Mouse (Mus musculus) urinary bladder, postnatal 14 days (tissue): ENCODE data around the gene Gm11595.
"Not testable (repeated sequence)": the region's sequence is repeated elsewhere in the genome, so short reads cannot be mapped to it uniquely, and the experiment has no call there.

Experiments
- DNase-seq: peaks from one replicate; pipeline ENCODE4 v3.0.0; 2021; ENCODE audit warnings: low spot score

Gene Gm11595

GRCm38 (mm10) chr11:99772813-99773212, at the start of gene Gm11595:
Gene Gm11595 (minus strand): TSS chr11:99772913.
- DNase-seq: not testable (repeated sequence)

DNA sequence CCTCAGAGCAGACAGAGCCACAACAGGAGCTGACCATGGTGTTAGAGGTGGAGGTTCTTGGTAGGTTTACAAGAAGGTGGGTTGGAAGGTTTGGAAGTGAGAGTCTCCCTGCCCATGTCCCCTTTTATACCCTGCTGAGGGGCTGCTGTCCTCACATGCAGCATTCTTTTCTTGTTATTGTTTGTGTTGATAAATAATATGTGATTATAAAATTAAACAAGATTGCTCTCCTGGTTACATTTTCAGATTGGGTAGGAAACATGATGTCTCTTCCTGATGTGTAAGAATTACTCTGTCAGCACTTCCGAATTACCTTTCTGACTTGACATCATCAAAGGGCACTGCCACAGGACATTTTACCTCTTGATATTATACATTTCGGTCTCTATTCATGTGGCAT, 42.9 kb upstream of the Gm11595 start, which contains the start of gene Gm11564:
TSS of gene Gm11564 (minus strand) at position 101 of the 400 bp plus-strand sequence.
- not testable (repeated sequence) for DNase-seq

DNA sequence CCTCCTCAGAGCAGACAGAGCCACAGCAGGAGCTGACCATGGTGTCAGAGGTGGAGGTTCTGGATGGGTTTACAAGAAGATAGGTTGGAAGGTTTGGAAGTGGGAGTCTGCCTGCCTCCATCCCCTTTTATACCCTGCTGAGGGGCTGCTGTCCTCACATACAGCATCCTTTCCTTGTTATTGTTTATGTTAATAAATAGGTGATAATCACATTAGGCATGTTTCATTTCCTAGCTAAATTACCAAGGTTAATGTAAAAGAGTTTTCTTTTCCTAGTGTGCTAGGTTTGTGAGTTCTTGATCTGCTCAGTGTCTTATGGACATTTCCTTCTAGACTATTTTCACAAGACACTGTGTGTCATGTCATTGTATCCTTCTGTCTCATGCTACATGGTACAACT, 37.1 kb upstream of the Gm11595 start, which contains the start of gene Krtap4-13:
TSS of gene Krtap4-13 (minus strand) at position 101 of the 400 bp plus-strand sequence.
- DNase-seq: not testable (repeated sequence)

DNA sequence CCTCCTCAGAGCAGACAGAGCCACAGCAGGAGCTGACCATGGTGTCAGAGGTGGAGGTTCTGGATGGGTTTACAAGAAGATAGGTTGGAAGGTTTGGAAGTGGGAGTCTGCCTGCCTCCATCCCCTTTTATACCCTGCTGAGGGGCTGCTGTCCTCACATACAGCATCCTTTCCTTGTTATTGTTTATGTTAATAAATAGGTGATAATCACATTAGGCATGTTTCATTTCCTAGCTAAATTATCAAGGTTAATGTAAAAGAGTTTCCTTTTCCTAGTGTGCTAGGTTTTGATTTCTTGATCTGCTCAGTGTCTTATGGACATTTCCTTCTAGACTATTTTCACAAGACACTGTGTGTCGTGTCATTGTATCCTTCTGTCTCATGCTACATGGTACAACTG, 31.6 kb upstream of the Gm11595 start, which contains the start of gene Gm11554:
TSS of gene Gm11554 (minus strand) at position 101 of the 400 bp plus-strand sequence.
- DNase-seq: not testable (repeated sequence)

DNA sequence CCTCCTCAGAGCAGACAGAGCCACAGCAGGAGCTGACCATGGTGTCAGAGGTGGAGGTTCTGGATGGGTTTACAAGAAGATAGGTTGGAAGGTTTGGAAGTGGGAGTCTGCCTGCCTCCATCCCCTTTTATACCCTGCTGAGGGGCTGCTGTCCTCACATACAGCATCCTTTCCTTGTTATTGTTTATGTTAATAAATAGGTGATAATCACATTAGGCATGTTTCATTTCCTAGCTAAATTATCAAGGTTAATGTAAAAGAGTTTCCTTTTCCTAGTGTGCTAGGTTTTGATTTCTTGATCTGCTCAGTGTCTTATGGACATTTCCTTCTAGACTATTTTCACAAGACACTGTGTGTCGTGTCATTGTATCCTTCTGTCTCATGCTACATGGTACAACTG, 26.1 kb upstream of the Gm11595 start, which contains the start of gene Gm11569:
TSS of gene Gm11569 (minus strand) at position 101 of the 400 bp plus-strand sequence.
- not testable (repeated sequence) for DNase-seq

- DNase-seq: no peak
Observed at GRCm38 (mm10) chr11:99793367-99793766, 20.7 kb upstream of the Gm11595 start, which contains the start of gene Gm11596. Gene Gm11596 (minus strand): TSS chr11:99793467.

DNA sequence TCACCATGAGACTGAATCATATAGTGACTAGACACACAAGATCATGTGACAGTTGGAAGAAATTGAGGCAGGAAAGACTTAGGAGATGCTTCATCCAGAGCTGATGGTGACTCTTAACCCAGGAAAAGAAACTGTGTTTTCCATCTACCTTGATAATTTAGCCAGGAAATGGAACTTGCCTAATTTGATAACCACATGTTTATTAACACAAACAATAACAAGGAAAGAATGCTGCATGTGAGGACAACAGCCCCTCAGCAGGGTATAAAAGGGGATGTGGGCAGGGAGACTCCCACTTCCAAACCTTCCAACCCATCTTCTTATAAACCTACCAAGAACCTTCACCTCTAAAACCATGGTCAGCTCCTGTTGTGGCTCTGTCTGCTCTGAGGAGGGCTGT, 12.2 kb upstream of the Gm11595 start, which contains the start of gene Krtap4-9:
TSS of gene Krtap4-9 (plus strand) at position 301 of the 400 bp plus-strand sequence.
- DNase-seq: not testable (repeated sequence)

- no peak for DNase-seq
Observed at GRCm38 (mm10) chr11:99780604-99781003, 7.9 kb upstream of the Gm11595 start, which contains the start of gene Krtap4-8. Gene Krtap4-8 (minus strand): TSS chr11:99780704.

GRCm38 (mm10) chr11:99778401-99778800, 5.7 kb upstream of the Gm11595 start:
- DNase-seq: no peak

DNA sequence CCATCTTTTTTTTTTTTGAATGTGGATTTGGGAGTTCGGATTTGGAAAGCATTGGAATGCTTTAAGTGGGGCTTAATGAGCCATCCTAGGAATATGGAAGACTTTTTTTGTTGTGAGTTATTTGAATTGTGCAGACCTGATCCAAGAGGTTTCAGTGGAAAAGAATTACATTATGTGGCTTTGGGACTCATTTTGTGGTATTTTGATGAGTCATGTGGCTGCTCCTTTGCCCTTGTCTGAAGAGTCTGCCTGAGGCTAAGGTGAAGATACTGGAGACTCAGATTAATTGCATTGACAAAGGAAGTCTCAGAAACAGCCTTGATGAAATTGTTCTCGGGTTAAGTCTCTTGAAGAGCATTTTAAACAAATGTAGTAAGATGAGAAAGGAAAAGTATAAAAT, 4.3 kb downstream of the Gm11595 start:
- no peak for DNase-seq

- no peak for DNase-seq
Observed at GRCm38 (mm10) chr11:99758877-99759276, 13.8 kb downstream of the Gm11595 start.

DNA sequence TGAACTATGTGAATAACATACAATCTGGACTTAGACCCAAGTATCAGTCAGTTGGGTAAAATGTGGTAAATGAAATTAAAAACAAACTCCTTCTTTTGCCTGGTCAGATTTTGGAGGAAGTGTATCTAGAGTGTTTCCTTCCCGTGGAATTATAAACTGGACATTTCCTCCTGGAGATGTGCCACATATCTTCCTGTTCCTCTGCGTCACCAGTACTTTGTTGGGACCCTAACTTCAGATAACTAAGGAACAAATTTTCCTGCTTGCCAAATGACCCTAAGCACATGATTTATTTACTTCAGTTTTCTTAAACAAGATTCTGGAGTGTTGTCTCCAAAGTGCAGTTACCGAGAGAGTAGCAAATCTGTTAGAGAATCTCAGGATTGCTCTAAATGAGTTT, 28.7 kb downstream of the Gm11595 start:
- no peak for DNase-seq

- no peak for DNase-seq
Observed at GRCm38 (mm10) chr11:99734190-99734589, 38.5 kb downstream of the Gm11595 start, which contains the start of gene Gm14180. Gene Gm14180 (minus strand): TSS chr11:99734290.

DNA sequence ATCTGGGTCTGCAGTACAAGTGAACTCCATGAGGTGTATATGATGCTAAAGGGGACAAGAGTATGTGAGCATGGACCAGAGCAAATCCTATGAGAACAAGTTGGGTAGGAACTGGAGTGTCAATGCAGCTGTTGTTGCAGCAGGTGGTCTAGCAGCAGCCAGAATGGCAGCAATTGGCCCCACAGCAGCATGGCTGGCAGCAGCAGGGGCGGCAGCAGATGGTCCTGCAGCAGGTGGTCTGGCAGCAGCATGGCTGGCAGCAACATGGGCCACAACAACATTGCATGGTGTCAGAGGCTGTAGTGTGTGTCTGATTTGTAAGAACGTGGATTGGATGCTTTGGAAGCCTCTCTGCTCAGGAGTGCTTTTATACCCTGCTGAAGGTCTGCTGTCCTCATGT, 48.7 kb downstream of the Gm11595 start:
- no peak for DNase-seq
